Mouse (Mus musculus): ENCODE results near the gene Six3.

GRCm38 (mm10) chr17:85585779-85586178 is 27.6 kb upstream of the Six3 start:
- no peak for TF ChIP-seq CTCF (IDR thresholded peaks at IDR 0.05; ENCODE audit: low read depth, low read length)
- TF ChIP-seq POLR2A (IDR thresholded peaks at IDR 0.05; ENCODE audit: insufficient read depth, low read length) = no peak
